Mouse (Mus musculus) neutrophil, adult 59 days (primary cell): ENCODE measurements around the gene Appl1. TPM values are rescaled to one million over a fixed set of nuclear protein-coding genes. Genes with fewer than 3 reads are reported as not detected.

ENCODE experiments used
- total RNA-seq, 2 experiments: library from RNA; stranded (reverse); gene quantifications; 1 replicate in 1 of 2; 2 replicates in 1 of 2; pipeline ENCODE4 v1.2.4; 2023

The Appl1 gene
- total RNA-seq, result 10 to 100 TPM; 15.8 to 19.5 TPM

GRCm38 (mm10) chr14:26971106-26971789, at the start of gene Appl1:
TSS of gene Appl1 (minus strand) at chr14:26971232.

GRCm38 (mm10) chr14:26994211-26994741, 23.2 kb upstream of the Appl1 start, which contains the start of gene Hesx1:
TSS of gene Hesx1 (plus strand) at chr14:26994416.

DNA sequence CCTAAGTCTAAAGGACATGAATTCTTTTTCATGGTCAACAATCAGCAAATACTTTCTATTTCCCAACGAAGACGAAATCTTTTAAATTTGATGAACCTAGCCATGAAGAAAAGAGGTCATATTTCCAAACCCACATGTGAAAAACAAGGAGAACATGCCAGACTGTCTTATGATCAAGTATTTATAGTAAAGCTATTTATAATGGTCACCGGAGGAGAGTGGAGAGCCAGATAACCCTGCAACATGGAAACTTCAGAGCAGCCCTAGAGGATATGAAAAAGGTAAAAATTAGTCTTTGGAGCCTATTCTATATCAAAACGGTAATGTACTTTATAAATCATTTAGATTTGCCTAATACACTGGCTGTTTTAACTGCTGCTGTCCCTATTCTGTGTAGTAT, 76.6 kb downstream of the Appl1 start, which contains the start of gene Asb14:
Gene Asb14 (plus strand): TSS at position 166 of the 400 bp plus-strand sequence.

Other genes starting within 250 kb of the Appl1 start
- gene Asb14, start 76.7 kb downstream of the Appl1 start, total RNA-seq, result not detected
- gene Hesx1, start 23.2 kb upstream of the Appl1 start, total RNA-seq, result not detected
- under 1 TPM; 0.07 to 0.20 TPM for gene Il17rd, start 67.7 kb upstream of the Appl1 start, total RNA-seq
- gene Arhgef3, start 143.7 kb upstream of the Appl1 start, total RNA-seq, result 100 to 1,000 TPM; 104 to 113 TPM